Mouse (Mus musculus): ENCODE measurements around the gene Rasl11b. TPM values are rescaled to one million over a fixed set of nuclear protein-coding genes. Genes with fewer than 3 reads are reported as not detected.
A peak's percentile ranks its signal among the peaks of the same experiment; 100 is the strongest.

The Rasl11b gene
- total RNA-seq (2014; rRNA removed) (5.9 and 7.2 TPM in 2 replicates), polyA plus RNA-seq (2015; fragmentation: Nextera tagmentation; extraction: Ambion mirVana) (16.7 and 17.1 TPM in 2 replicates)

GRCm38 (mm10) chr5:74194841-74195613 is at the start of gene Rasl11b:
Rasl11b (plus strand) TSS chr5:74195286.
- Histone ChIP-seq H3K4me3 (ENCODE audit: low read length) (peak within 1 kb of the TSS; percentile 68), H3K27me3 (ENCODE audit: insufficient read depth, low read length) (no peaks in the 10 kb centered on the region), H3K4me1 (ENCODE audit: insufficient read depth, low read length) (no peaks in the 10 kb centered on the region; the same call in 1 of the 2 replicates), H3K27ac (peak within 1 kb of the TSS; percentile 49; the same call in 1 of the 2 replicates), H3K36me3 (ENCODE audit: insufficient read depth, low read length) (no peaks in the 10 kb centered on the region), H3K4me2 (ENCODE audit: low read depth, low read length) (peak within 1 kb of the TSS; percentile 93), H3K9me3 (ENCODE audit: low read length) (no peaks in the 10 kb centered on the region), H3K9ac (replicated peaks; ENCODE audit: low read length) (peak within 1 kb of the TSS; percentile 62)
- ATAC-seq (peak; percentile 97), DNase-seq (ENCODE audit: low spot score) (peak; percentile 95)
- TF ChIP-seq CTCF (IDR thresholded peaks at IDR 0.05; ENCODE audit: low read depth), result peak; percentile 36; the same call in 1 of the 2 replicates
- WGBS, result under 1% methylated on average over 78 of the region's 82 CpGs

GRCm38 (mm10) chr5:74147631-74148030 is 47.5 kb upstream of the Rasl11b start:
- no peak for TF ChIP-seq CTCF (IDR thresholded peaks at IDR 0.05; ENCODE audit: low read depth)
- Histone ChIP-seq H3K27ac (no peak overlapping the region), H3K36me3 (ENCODE audit: insufficient read depth, low read length) (no peaks in the 10 kb centered on the region), H3K4me1 (ENCODE audit: insufficient read depth, low read length) (no peaks in the 10 kb centered on the region), H3K9ac (replicated peaks; ENCODE audit: low read length) (no peak overlapping the region), H3K9me3 (ENCODE audit: low read length) (no peaks in the 10 kb centered on the region), H3K4me3 (ENCODE audit: low read length) (no peak overlapping the region), H3K4me2 (ENCODE audit: low read depth, low read length) (no peak overlapping the region), H3K27me3 (ENCODE audit: insufficient read depth, low read length) (no peaks in the 10 kb centered on the region)
- 88% methylated on average over 10 of the region's 10 CpGs for WGBS
- ATAC-seq (no peak), DNase-seq (ENCODE audit: low spot score) (no peak)

- Histone ChIP-seq H3K36me3 (ENCODE audit: insufficient read depth, low read length) (no peaks in the 10 kb centered on the region), H3K4me2 (ENCODE audit: low read depth, low read length) (no peak overlapping the region), H3K4me3 (ENCODE audit: low read length) (no peak overlapping the region), H3K27me3 (ENCODE audit: insufficient read depth, low read length) (no peaks in the 10 kb centered on the region), H3K9ac (replicated peaks; ENCODE audit: low read length) (no peak overlapping the region), H3K9me3 (ENCODE audit: low read length) (no peaks in the 10 kb centered on the region), H3K27ac (no peak overlapping the region), H3K4me1 (ENCODE audit: insufficient read depth, low read length) (no peaks in the 10 kb centered on the region)
- TF ChIP-seq CTCF (IDR thresholded peaks at IDR 0.05; ENCODE audit: low read depth), result no peak
- DNase-seq (ENCODE audit: low spot score) (no peak), ATAC-seq (no peak)
- 84% methylated on average over 6 of the region's 6 CpGs for WGBS
Observed at GRCm38 (mm10) chr5:74149975-74150374, 45.1 kb upstream of the Rasl11b start.

GRCm38 (mm10) chr5:74151774-74152173 is 43.3 kb upstream of the Rasl11b start:
- no peaks in the 10 kb centered on the region for H3K4me1 ChIP-seq (ENCODE audit: insufficient read depth, low read length)
- H3K9ac ChIP-seq (replicated peaks; ENCODE audit: low read length), result no peak overlapping the region
- ATAC-seq, result no peak
- no peak overlapping the region for H3K4me2 ChIP-seq (ENCODE audit: low read depth, low read length)
- WGBS, result 90% methylated on average over 11 of the region's 11 CpGs
- no peak overlapping the region for H3K27ac ChIP-seq
- no peaks in the 10 kb centered on the region for H3K9me3 ChIP-seq (ENCODE audit: low read length)
- H3K27me3 ChIP-seq (ENCODE audit: insufficient read depth, low read length), result no peaks in the 10 kb centered on the region
- H3K4me3 ChIP-seq (ENCODE audit: low read length), result no peak overlapping the region
- no peak for TF ChIP-seq CTCF (IDR thresholded peaks at IDR 0.05; ENCODE audit: low read depth)
- H3K36me3 ChIP-seq (ENCODE audit: insufficient read depth, low read length), result no peaks in the 10 kb centered on the region
- no peak for DNase-seq (ENCODE audit: low spot score)

- peak; percentile 68 for ATAC-seq
- Histone ChIP-seq H3K9ac (replicated peaks; ENCODE audit: low read length) (no peak overlapping the region), H3K27ac (no peak overlapping the region), H3K4me2 (ENCODE audit: low read depth, low read length) (no peak overlapping the region), H3K4me1 (ENCODE audit: insufficient read depth, low read length) (no peaks in the 10 kb centered on the region), H3K27me3 (ENCODE audit: insufficient read depth, low read length) (no peaks in the 10 kb centered on the region), H3K4me3 (ENCODE audit: low read length) (no peak overlapping the region), H3K9me3 (ENCODE audit: low read length) (no peaks in the 10 kb centered on the region), H3K36me3 (ENCODE audit: insufficient read depth, low read length) (no peaks in the 10 kb centered on the region)
- 35% methylated on average over 7 of the region's 7 CpGs for WGBS
- TF ChIP-seq CTCF (IDR thresholded peaks at IDR 0.05; ENCODE audit: low read depth), result no peak
- peak; percentile 20 for DNase-seq (ENCODE audit: low spot score)
Observed at GRCm38 (mm10) chr5:74155860-74156351, 39.2 kb upstream of the Rasl11b start.

- DNase-seq (ENCODE audit: low spot score) (no peak), ATAC-seq (no peak)
- Histone ChIP-seq H3K4me1 (ENCODE audit: insufficient read depth, low read length) (peaks cover 10% of the 10 kb centered on the region; the same call in 1 of the 2 replicates), H3K4me2 (ENCODE audit: low read depth, low read length) (no peak overlapping the region), H3K27me3 (ENCODE audit: insufficient read depth, low read length) (no peaks in the 10 kb centered on the region), H3K36me3 (ENCODE audit: insufficient read depth, low read length) (no peaks in the 10 kb centered on the region), H3K27ac (no peak overlapping the region), H3K9me3 (ENCODE audit: low read length) (no peaks in the 10 kb centered on the region), H3K9ac (replicated peaks; ENCODE audit: low read length) (no peak overlapping the region), H3K4me3 (ENCODE audit: low read length) (no peak overlapping the region)
- 84% methylated on average over 6 of the region's 6 CpGs for WGBS
- no peak for TF ChIP-seq CTCF (IDR thresholded peaks at IDR 0.05; ENCODE audit: low read depth)
Observed at GRCm38 (mm10) chr5:74158929-74159632, 36.0 kb upstream of the Rasl11b start.

Measured in hindbrain, postnatal 0 days (tissue).